Mouse (Mus musculus) gastrocnemius, adult 18-20 months (tissue): ENCODE data around the gene Smyd2. TPM values are rescaled to one million over a fixed set of nuclear protein-coding genes. Genes with fewer than 3 reads are reported as not detected.

Experiments
- DNase-seq: peaks from one replicate; pipeline ENCODE4 v3.0.0; 2021; ENCODE audit warnings: low spot score
- total RNA-seq, 2 experiments: library from RNA; stranded (reverse); gene quantifications; 2 replicates each; pipeline ENCODE4 v1.2.3; 2021

Smyd2 gene
- total RNA-seq, 2 experiments from 2014 or later, result 316 to 319 TPM

DNA sequence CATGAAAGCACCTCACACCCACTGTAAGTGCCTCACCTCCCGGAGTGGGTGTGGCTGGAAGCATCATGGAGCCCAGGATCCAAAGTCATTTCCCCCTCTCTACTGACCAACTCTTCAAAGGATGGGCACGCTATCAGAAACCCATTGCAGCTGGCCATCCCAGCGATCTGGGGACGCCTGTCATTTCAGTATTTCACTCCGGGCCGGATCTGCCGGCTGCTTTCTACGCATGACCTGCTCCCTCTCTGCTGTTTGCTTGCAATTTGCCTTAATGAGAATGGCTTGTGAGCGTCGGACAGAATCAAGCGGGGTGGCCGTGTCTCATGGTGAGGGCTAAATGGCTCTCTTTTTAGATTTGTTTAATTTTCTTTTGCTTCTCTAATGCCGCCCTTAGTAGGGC is 88.0 kb downstream of the Smyd2 start:
- DNase-seq, result no peak

DNA sequence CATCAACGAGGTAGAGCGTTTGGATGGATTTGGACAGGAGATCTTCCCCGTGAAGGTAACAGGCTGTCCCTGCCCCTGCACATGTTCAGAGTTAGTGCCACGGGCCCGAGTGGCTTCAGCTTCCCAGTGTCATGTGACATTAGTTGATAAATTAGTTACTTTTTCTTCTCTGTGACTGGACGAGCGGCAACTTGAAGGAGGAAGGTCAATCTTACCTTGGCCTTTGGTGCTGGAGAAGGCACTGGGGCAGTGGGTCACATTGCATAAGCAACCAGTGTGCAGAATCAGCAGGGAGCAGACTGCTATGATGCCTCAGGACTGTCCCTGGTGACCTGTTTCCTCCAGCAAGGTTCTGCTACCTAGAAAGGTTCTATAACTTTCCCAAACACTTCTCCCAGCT is 88.8 kb downstream of the Smyd2 start:
- no peak for DNase-seq

DNA sequence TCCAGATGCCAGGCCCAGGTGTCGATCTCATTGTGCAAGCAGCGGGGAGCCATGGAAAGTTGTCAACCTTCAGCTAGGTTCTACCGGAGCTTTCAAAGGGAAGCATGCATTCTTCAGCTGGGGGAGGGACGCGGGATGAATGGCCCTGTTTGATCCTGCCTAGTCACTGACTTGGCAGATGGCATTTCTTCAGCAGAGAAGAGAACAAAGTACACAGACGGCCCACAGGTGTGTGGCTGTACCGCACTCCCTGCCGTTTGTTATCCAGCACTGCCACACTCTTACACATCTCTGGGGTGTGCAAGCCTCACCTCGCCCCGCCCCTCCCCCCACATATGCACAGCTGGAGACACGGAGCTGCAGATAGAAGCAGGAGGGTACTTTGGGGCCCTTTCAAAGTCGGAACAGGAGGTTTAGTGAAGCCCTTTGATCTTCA is 91.3 kb downstream of the Smyd2 start:
- no peak for DNase-seq

Other genes with a start within 250 kb of the Smyd2 start
- under 1 TPM; 0.05 to 0.26 TPM for gene Cenpf, start 234.3 kb downstream of the Smyd2 start, total RNA-seq
- 10 to 100 TPM; 14.5 to 15.0 TPM for gene Ptpn14, start 194.1 kb downstream of the Smyd2 start, total RNA-seq
- gene Prox1, start 248.4 kb upstream of the Smyd2 start, total RNA-seq, result 1 to 10 TPM; 2.1 to 3.0 TPM